Mouse (Mus musculus) fibroblast of lung, adult 2 months (primary cell): ENCODE measurements around the gene Nat8f6.
"Not testable (repeated sequence)": the region's sequence is repeated elsewhere in the genome, so short reads cannot be mapped to it uniquely, and the experiment has no call there.

ENCODE experiments used
- DNase-seq: peaks from one replicate; pipeline ENCODE4 v3.0.0-alpha.2; 2011; ENCODE audit warnings: low read depth

The Nat8f6 gene

GRCm38 (mm10) chr6:85836098-85836497 is 15.3 kb upstream of the Nat8f6 start:
- DNase-seq: not testable (repeated sequence)

GRCm38 (mm10) chr6:85835104-85835503 is 14.3 kb upstream of the Nat8f6 start:
- not testable (repeated sequence) for DNase-seq

GRCm38 (mm10) chr6:85834504-85835100 is 13.8 kb upstream of the Nat8f6 start:
- not testable (repeated sequence) for DNase-seq

GRCm38 (mm10) chr6:85831796-85832321 is 11.1 kb upstream of the Nat8f6 start, which contains the start of gene Nat8:
TSS of gene Nat8 (minus strand) at chr6:85832082.
- DNase-seq: no peak

- DNase-seq: no peak
These were observed 8.7 kb upstream of the Nat8f6 start for GRCm38 (mm10) chr6:85829462-85829861.

GRCm38 (mm10) chr6:85825886-85826285 is 5.1 kb upstream of the Nat8f6 start:
- no peak for DNase-seq

- no peak for DNase-seq
These were observed 2.8 kb upstream of the Nat8f6 start for GRCm38 (mm10) chr6:85823382-85824090.

- DNase-seq: no peak
These were observed 1.5 kb upstream of the Nat8f6 start for GRCm38 (mm10) chr6:85822286-85822685.

- no peak for DNase-seq
These were observed 2.4 kb downstream of the Nat8f6 start for GRCm38 (mm10) chr6:85818338-85818737.

GRCm38 (mm10) chr6:85813339-85813738 is 7.4 kb downstream of the Nat8f6 start:
- no peak for DNase-seq

- not testable (repeated sequence) for DNase-seq
These were observed 9.7 kb downstream of the Nat8f6 start for GRCm38 (mm10) chr6:85810942-85811537.

GRCm38 (mm10) chr6:85810514-85810913 is 10.2 kb downstream of the Nat8f6 start:
- DNase-seq: not testable (repeated sequence)

GRCm38 (mm10) chr6:85809784-85810183 is 11.0 kb downstream of the Nat8f6 start:
- not testable (repeated sequence) for DNase-seq

- DNase-seq: not testable (repeated sequence)
These were observed 17.6 kb downstream of the Nat8f6 start for GRCm38 (mm10) chr6:85803180-85803579.

- DNase-seq: peak; percentile 19
These were observed 55.2 kb downstream of the Nat8f6 start, which contains the start of gene Nat8f3 for GRCm38 (mm10) chr6:85765532-85765931. TSS of gene Nat8f3 (minus strand) at chr6:85765754.

GRCm38 (mm10) chr6:85763127-85764070 is 57.4 kb downstream of the Nat8f6 start:
- not testable (repeated sequence) for DNase-seq

- not testable (repeated sequence) for DNase-seq
These were observed 58.1 kb downstream of the Nat8f6 start for GRCm38 (mm10) chr6:85762678-85763077.
